Mouse (Mus musculus): ENCODE measurements around the gene Stat3. TPM values are rescaled to one million over a fixed set of nuclear protein-coding genes. Genes with fewer than 3 reads are reported as not detected.

The Stat3 gene
- polyA plus RNA-seq, 1 experiment from 2014 or later: 30.6 TPM

- peak overlapping the region; percentile 82 for H3K9ac ChIP-seq (replicated peaks; ENCODE audit: low read length)
- H3K27me3 ChIP-seq (ENCODE audit: control insufficient read depth, insufficient read depth, low read length): no peaks in the 10 kb centered on the region
- H3K4me3 ChIP-seq (replicated peaks; ENCODE audit: low read depth, low read length): peak overlapping the region; percentile 80
- H3K4me2 ChIP-seq (ENCODE audit: low read length): peak overlapping the region; percentile 68
- peak; percentile 15; the same call in 1 of the 2 replicates for ATAC-seq (ENCODE audit: low FRiP score, low TSS enrichment)
- peak overlapping the region; percentile 66 for H3K27ac ChIP-seq (replicated peaks; ENCODE audit: low read depth, low read length)
- no peaks in the 10 kb centered on the region for H3K36me3 ChIP-seq (ENCODE audit: control insufficient read depth, insufficient read depth, low read length)
- H3K9me3 ChIP-seq (ENCODE audit: control insufficient read depth, low read length): no peaks in the 10 kb centered on the region
- DNase-seq: peak; percentile 56
- WGBS: under 1% methylated on average over 48 of the region's 48 CpGs
- peaks cover 18% of the 10 kb centered on the region for H3K4me1 ChIP-seq (ENCODE audit: control insufficient read depth, insufficient read depth, low read length)
These were observed 429 bp downstream of the Stat3 start for GRCm38 (mm10) chr11:100938711-100939511.

GRCm38 (mm10) chr11:100938112-100938511 is 1.2 kb downstream of the Stat3 start:
- ATAC-seq (ENCODE audit: low FRiP score, low TSS enrichment) (no peak), DNase-seq (peak; percentile 44)
- Histone ChIP-seq H3K27ac (replicated peaks; ENCODE audit: low read depth, low read length) (no peak overlapping the region), H3K4me1 (ENCODE audit: control insufficient read depth, insufficient read depth, low read length) (peaks cover 18% of the 10 kb centered on the region), H3K9me3 (ENCODE audit: control insufficient read depth, low read length) (no peaks in the 10 kb centered on the region), H3K27me3 (ENCODE audit: control insufficient read depth, insufficient read depth, low read length) (no peaks in the 10 kb centered on the region), H3K9ac (replicated peaks; ENCODE audit: low read length) (no peak overlapping the region), H3K4me3 (replicated peaks; ENCODE audit: low read depth, low read length) (0 out of 2 replicates have a peak overlapping the region, but pooled peaks have one; percentile 80), H3K4me2 (ENCODE audit: low read length) (peak overlapping the region; percentile 68), H3K36me3 (ENCODE audit: control insufficient read depth, insufficient read depth, low read length) (no peaks in the 10 kb centered on the region)
- WGBS: 39% methylated on average over 5 of the region's 5 CpGs

GRCm38 (mm10) chr11:100937295-100937694 is 2.0 kb downstream of the Stat3 start:
- WGBS: 61% methylated on average over 4 of the region's 4 CpGs
- ATAC-seq (ENCODE audit: low FRiP score, low TSS enrichment) (no peak), DNase-seq (no peak)
- Histone ChIP-seq H3K9me3 (ENCODE audit: control insufficient read depth, low read length) (no peaks in the 10 kb centered on the region), H3K27me3 (ENCODE audit: control insufficient read depth, insufficient read depth, low read length) (no peaks in the 10 kb centered on the region), H3K4me2 (ENCODE audit: low read length) (no peak overlapping the region), H3K36me3 (ENCODE audit: control insufficient read depth, insufficient read depth, low read length) (no peaks in the 10 kb centered on the region), H3K9ac (replicated peaks; ENCODE audit: low read length) (no peak overlapping the region), H3K4me3 (replicated peaks; ENCODE audit: low read depth, low read length) (no peak overlapping the region), H3K4me1 (ENCODE audit: control insufficient read depth, insufficient read depth, low read length) (peaks cover 18% of the 10 kb centered on the region), H3K27ac (replicated peaks; ENCODE audit: low read depth, low read length) (no peak overlapping the region)

GRCm38 (mm10) chr11:100935373-100936355 is 3.7 kb downstream of the Stat3 start:
- DNase-seq: no peak
- Histone ChIP-seq H3K4me3 (replicated peaks; ENCODE audit: low read depth, low read length) (no peak overlapping the region), H3K4me1 (ENCODE audit: control insufficient read depth, insufficient read depth, low read length) (peaks cover 18% of the 10 kb centered on the region), H3K27ac (replicated peaks; ENCODE audit: low read depth, low read length) (no peak overlapping the region), H3K4me2 (ENCODE audit: low read length) (no peak overlapping the region), H3K27me3 (ENCODE audit: control insufficient read depth, insufficient read depth, low read length) (no peaks in the 10 kb centered on the region), H3K9me3 (ENCODE audit: control insufficient read depth, low read length) (no peaks in the 10 kb centered on the region), H3K36me3 (ENCODE audit: control insufficient read depth, insufficient read depth, low read length) (no peaks in the 10 kb centered on the region), H3K9ac (replicated peaks; ENCODE audit: low read length) (no peak overlapping the region)
- 84% methylated on average over 8 of the region's 8 CpGs for WGBS
- ATAC-seq (ENCODE audit: low FRiP score, low TSS enrichment): no peak

DNA sequence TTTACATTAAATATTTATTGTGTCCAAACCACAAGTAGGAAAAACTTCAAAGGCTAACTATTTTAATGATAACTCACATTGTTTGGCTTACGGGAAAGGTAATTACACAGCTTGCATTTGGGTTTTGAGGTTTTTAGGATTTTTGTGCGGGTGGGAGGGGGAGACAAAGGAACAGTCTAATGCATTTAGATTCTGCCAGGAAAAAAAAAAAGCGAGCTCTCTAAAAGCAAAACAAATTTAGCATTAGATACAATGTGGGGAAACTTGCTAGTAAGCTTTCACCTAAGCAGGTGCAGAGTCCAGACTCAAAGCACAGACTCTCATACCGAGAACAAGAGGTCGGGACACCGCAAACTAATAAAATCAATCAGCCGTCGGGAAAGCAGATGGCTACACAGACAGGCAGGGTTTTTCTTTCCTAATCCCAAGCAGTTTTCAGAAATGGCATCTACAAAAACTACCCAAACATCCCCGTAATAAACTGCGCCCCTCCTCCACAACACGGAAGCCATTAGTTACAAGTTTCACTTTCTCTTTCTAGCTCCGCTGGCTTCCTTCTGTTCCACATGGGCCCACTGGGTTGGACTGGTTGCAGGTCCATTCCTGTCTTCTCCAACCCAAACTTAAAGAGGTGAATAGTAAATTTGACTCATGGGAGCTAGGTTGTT is 8.0 kb downstream of the Stat3 start:
- no peaks in the 10 kb centered on the region for H3K27me3 ChIP-seq (ENCODE audit: control insufficient read depth, insufficient read depth, low read length)
- H3K4me3 ChIP-seq (replicated peaks; ENCODE audit: low read depth, low read length): no peak overlapping the region
- WGBS: 72% methylated on average over 12 of the region's 12 CpGs
- H3K36me3 ChIP-seq (ENCODE audit: control insufficient read depth, insufficient read depth, low read length): no peaks in the 10 kb centered on the region
- no peak overlapping the region for H3K9ac ChIP-seq (replicated peaks; ENCODE audit: low read length)
- no peak overlapping the region for H3K27ac ChIP-seq (replicated peaks; ENCODE audit: low read depth, low read length)
- no peak for ATAC-seq (ENCODE audit: low FRiP score, low TSS enrichment)
- no peaks in the 10 kb centered on the region for H3K4me1 ChIP-seq (ENCODE audit: control insufficient read depth, insufficient read depth, low read length)
- no peaks in the 10 kb centered on the region for H3K9me3 ChIP-seq (ENCODE audit: control insufficient read depth, low read length)
- no peak for DNase-seq
- no peak overlapping the region for H3K4me2 ChIP-seq (ENCODE audit: low read length)

- no peak for ATAC-seq (ENCODE audit: low FRiP score, low TSS enrichment)
- no peak for DNase-seq
- Histone ChIP-seq H3K4me3 (replicated peaks; ENCODE audit: low read depth, low read length) (no peak overlapping the region), H3K9ac (replicated peaks; ENCODE audit: low read length) (no peak overlapping the region), H3K4me1 (ENCODE audit: control insufficient read depth, insufficient read depth, low read length) (no peaks in the 10 kb centered on the region), H3K4me2 (ENCODE audit: low read length) (no peak overlapping the region), H3K9me3 (ENCODE audit: control insufficient read depth, low read length) (no peaks in the 10 kb centered on the region), H3K27me3 (ENCODE audit: control insufficient read depth, insufficient read depth, low read length) (no peaks in the 10 kb centered on the region), H3K27ac (replicated peaks; ENCODE audit: low read depth, low read length) (no peak overlapping the region), H3K36me3 (ENCODE audit: control insufficient read depth, insufficient read depth, low read length) (no peaks in the 10 kb centered on the region)
- 75% methylated on average over 7 of the region's 7 CpGs for WGBS
These were observed 8.7 kb downstream of the Stat3 start for GRCm38 (mm10) chr11:100930611-100931010.

DNA sequence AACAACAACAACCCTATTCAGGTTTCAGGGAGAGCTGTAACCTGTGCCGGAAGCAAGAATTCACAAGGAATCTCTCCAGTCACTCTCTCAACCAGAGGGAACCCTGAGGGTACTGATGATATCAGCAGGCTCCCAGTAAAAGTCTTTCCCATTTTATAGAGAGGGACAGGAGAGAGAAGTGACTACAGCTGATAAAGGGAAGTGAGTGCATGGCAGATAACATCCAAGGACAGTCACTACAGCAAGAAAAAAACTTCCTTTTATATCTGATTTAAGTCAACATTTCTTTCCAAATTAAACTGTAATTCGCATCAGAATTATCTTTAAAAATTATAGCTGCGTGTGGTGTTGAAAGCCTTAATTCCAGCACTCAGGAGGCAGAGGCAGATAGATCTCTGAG is 12.0 kb downstream of the Stat3 start:
- ATAC-seq (ENCODE audit: low FRiP score, low TSS enrichment) (no peak), DNase-seq (no peak)
- Histone ChIP-seq H3K9me3 (ENCODE audit: control insufficient read depth, low read length) (no peaks in the 10 kb centered on the region), H3K4me2 (ENCODE audit: low read length) (no peak overlapping the region), H3K27ac (replicated peaks; ENCODE audit: low read depth, low read length) (no peak overlapping the region), H3K4me3 (replicated peaks; ENCODE audit: low read depth, low read length) (no peak overlapping the region), H3K36me3 (ENCODE audit: control insufficient read depth, insufficient read depth, low read length) (no peaks in the 10 kb centered on the region), H3K4me1 (ENCODE audit: control insufficient read depth, insufficient read depth, low read length) (no peaks in the 10 kb centered on the region), H3K9ac (replicated peaks; ENCODE audit: low read length) (no peak overlapping the region), H3K27me3 (ENCODE audit: control insufficient read depth, insufficient read depth, low read length) (no peaks in the 10 kb centered on the region)
- WGBS: 89% methylated on average over 3 of the region's 3 CpGs

- no peak for ATAC-seq (ENCODE audit: low FRiP score, low TSS enrichment)
- Histone ChIP-seq H3K9me3 (ENCODE audit: control insufficient read depth, low read length) (no peaks in the 10 kb centered on the region), H3K4me1 (ENCODE audit: control insufficient read depth, insufficient read depth, low read length) (no peaks in the 10 kb centered on the region), H3K27ac (replicated peaks; ENCODE audit: low read depth, low read length) (no peak overlapping the region), H3K36me3 (ENCODE audit: control insufficient read depth, insufficient read depth, low read length) (no peaks in the 10 kb centered on the region), H3K4me3 (replicated peaks; ENCODE audit: low read depth, low read length) (no peak overlapping the region), H3K9ac (replicated peaks; ENCODE audit: low read length) (no peak overlapping the region), H3K4me2 (ENCODE audit: low read length) (no peak overlapping the region), H3K27me3 (ENCODE audit: control insufficient read depth, insufficient read depth, low read length) (no peaks in the 10 kb centered on the region)
- WGBS: 96% methylated on average over 1 of the region's 1 CpGs
- DNase-seq: no peak
These were observed 14.9 kb downstream of the Stat3 start for GRCm38 (mm10) chr11:100924386-100924919.
